In genomic region chr3:69316391-69317195, GRCm38 (mm10) we compare ENCODE assay signal across 8 mouse cellular contexts. TPM values are rescaled to one million over a fixed set of nuclear protein-coding genes. Genes with fewer than 3 reads are reported as not detected.
DNase-seq lines count a peak whose midpoint lies in the region; ATAC-seq lines count a peak whose summit lies in the region.

Gene Ppm1l, plus strand, starts transcription at chr3:69316861.

- H3K9me3 ChIP-seq in hindbrain, embryonic 16.5 days (ENCODE audit: control insufficient read depth, low read length), result no peaks in the 10 kb centered on the region

- peak within 1 kb of the TSS; percentile 91 for H3K27ac ChIP-seq in hindbrain, embryonic 16.5 days (ENCODE audit: low read depth, low read length)

- peak; percentile 98 for DNase-seq in ZHBTc4 (ENCODE audit: low read depth, low spot score)
- peak; percentile 69 to 89 for DNase-seq in cerebellum, postnatal 4 days (ENCODE audit: low spot score in 2 of 2)
- DNase-seq in gastrocnemius, adult 18-20 months (ENCODE audit: low spot score), result peak; percentile 92
- DNase-seq in left cerebral cortex, adult 11 months (ENCODE audit: low spot score), result peak; percentile 84
- peak; percentile 92 for DNase-seq in lung, postnatal 36 days
- peak; percentile 93 for DNase-seq in retina, embryonic 14.5 days (ENCODE audit: low spot score)
- peak; percentile 90 to 94 for DNase-seq in thymus, postnatal 36 days

- ATAC-seq in hindbrain, embryonic 16.5 days, result peak; percentile 98

- WGBS in hindbrain, embryonic 16.5 days, result under 1% methylated on average over 71 of the region's 80 CpGs

- H3K36me3 ChIP-seq in hindbrain, embryonic 16.5 days (ENCODE audit: control insufficient read depth, insufficient read depth, low read length), result no peaks in the 10 kb centered on the region

- peak within 1 kb of the TSS; percentile 93 for H3K9ac ChIP-seq in hindbrain, embryonic 16.5 days (ENCODE audit: low read depth, low read length)

- peaks cover 24% of the 10 kb centered on the region for H3K4me1 ChIP-seq in hindbrain, embryonic 16.5 days (ENCODE audit: control insufficient read depth, insufficient read depth, low read depth, low read length)

- H3K27me3 ChIP-seq in hindbrain, embryonic 16.5 days (replicated peaks; ENCODE audit: control insufficient read depth, insufficient read depth, low read length), result no peaks in the 10 kb centered on the region

- H3K4me2 ChIP-seq in hindbrain, embryonic 16.5 days (ENCODE audit: low read length), result peak within 1 kb of the TSS; percentile 99

- H3K4me3 ChIP-seq in hindbrain, embryonic 16.5 days (ENCODE audit: low read length), result peak within 1 kb of the TSS; percentile 66

RNA-seq across cellular contexts. Expression of gene Ppm1l, which starts in this region (rescaled TPM):
- 100 to 1,000 TPM in 1 of 2 experiments, 10 to 100 TPM in 1; 96.4 to 102 TPM for total RNA-seq in gastrocnemius, adult 18-20 months (2021)
- 19.1 and 20.8 TPM in 2 replicates for polyA plus RNA-seq in hindbrain, embryonic 16.5 days (2015; fragmentation: Nextera tagmentation; extraction: Ambion mirVana)

Comparison
In these comparisons a context has a peak if more than half of its experiments do, and no peak if none do; other contexts are left out.
1. Peak in every context shown above with its lines: DNase-seq, ATAC-seq, H3K4me3 ChIP-seq and H3K27ac ChIP-seq.